Mouse (Mus musculus) thymus, adult 2 months (tissue): ENCODE results near the gene Itga6. TPM values are rescaled to one million over a fixed set of nuclear protein-coding genes. Genes with fewer than 3 reads are reported as not detected.

Experiments
- DNase-seq: peaks from one replicate; pipeline ENCODE4 v3.0.0; 2021
- H3K27ac ChIP-seq: fragments of 200-500 bp; 2 replicates; pipeline ENCODE4 v1.5.1; 2012; ENCODE audit warnings: low read length, control low read depth; ENCODE audit not compliant: control insufficient read depth, insufficient read depth
- H3K27me3 ChIP-seq: fragments of 200-500 bp; 2 replicates; pipeline ENCODE4 v1.6.1; 2012; ENCODE audit warnings: mild to moderate bottlenecking, low read length, moderate library complexity, mixed read lengths; ENCODE audit not compliant: control insufficient read depth, insufficient read depth
- H3K36me3 ChIP-seq: fragments of 200-500 bp; 2 replicates; pipeline ENCODE4 v1.6.1; 2012; ENCODE audit warnings: mild to moderate bottlenecking, low read length, moderate library complexity; ENCODE audit not compliant: control insufficient read depth, insufficient read depth
- H3K4me1 ChIP-seq: fragments of 200-500 bp; replicated peaks from 2 replicates; pipeline ENCODE4 v1.6.1; 2012; ENCODE audit warnings: low read length; ENCODE audit not compliant: control insufficient read depth, insufficient read depth
- H3K4me3 ChIP-seq: fragments of 200-500 bp; 2 replicates; pipeline ENCODE4 v1.5.1; 2012; ENCODE audit warnings: mild to moderate bottlenecking, low read length, control low read depth, moderate library complexity; ENCODE audit not compliant: control insufficient read depth, insufficient read depth
- CTCF ChIP-seq: fragments of 200-500 bp; IDR thresholded peaks from 2 replicates; pipeline ENCODE4 v1.5.1; 2012; ENCODE audit warnings: mild to moderate bottlenecking, control low read depth, low read length, moderate library complexity, borderline replicate concordance; ENCODE audit not compliant: control insufficient read depth, poor library complexity, insufficient read depth; ENCODE audit errors: extremely low read depth
- POLR2A ChIP-seq: fragments of 200-500 bp; IDR thresholded peaks from 2 replicates; pipeline ENCODE4 v1.6.1; 2012; ENCODE audit warnings: mild to moderate bottlenecking, low read length, control low read depth, moderate library complexity; ENCODE audit not compliant: control insufficient read depth, poor library complexity, insufficient read depth; ENCODE audit errors: extremely low read depth
- WGBS: fragments of 180-500 bp; shearing (Covaris S2); methylation state at CpG from one replicate; pipeline ENCODE4 v1.1.7; 2018; 5-methylcytosine and 5-hydroxymethylcytosine counted together
- polyA plus RNA-seq: library from polyadenylated mRNA; depleted of rRNA; stranded (reverse); fragments of >200 nt; gene quantifications from 2 replicates; pipeline ENCODE4 v1.2.3, GENCODE M21; 2012

The Itga6 gene
- polyA plus RNA-seq, 1 experiment, result 38.2 TPM

GRCm38 (mm10) chr2:71728796-71729195, 16.6 kb upstream of the Itga6 start:
- TF ChIP-seq POLR2A (no peak), CTCF (no peak)
- Histone ChIP-seq H3K27me3 (no peaks in the 10 kb centered on the region), H3K36me3 (no peaks in the 10 kb centered on the region), H3K27ac (no peak overlapping the region), H3K4me1 (peaks cover 4% of the 10 kb centered on the region), H3K4me3 (no peak overlapping the region)
- no peak for DNase-seq
- WGBS, result 91% methylated on average over 5 of the region's 5 CpGs

GRCm38 (mm10) chr2:71730623-71731612, 14.5 kb upstream of the Itga6 start:
- TF ChIP-seq POLR2A (no peak), CTCF (no peak)
- no peaks in the 10 kb centered on the region for H3K36me3 ChIP-seq
- WGBS, result 85% methylated on average over 20 of the region's 20 CpGs
- no peak overlapping the region for H3K27ac ChIP-seq
- H3K27me3 ChIP-seq, result no peaks in the 10 kb centered on the region
- no peak for DNase-seq
- H3K4me1 ChIP-seq, result peaks cover 19% of the 10 kb centered on the region
- no peak overlapping the region for H3K4me3 ChIP-seq

- peak; percentile 7 for DNase-seq
- TF ChIP-seq POLR2A, result no peak
- no peak for TF ChIP-seq CTCF
- Histone ChIP-seq H3K27ac (no peak overlapping the region), H3K4me1 (peaks cover 17% of the 10 kb centered on the region), H3K4me3 (no peak overlapping the region), H3K27me3 (no peaks in the 10 kb centered on the region), H3K36me3 (no peaks in the 10 kb centered on the region)
- 11% methylated on average over 9 of the region's 9 CpGs for WGBS
Observed at GRCm38 (mm10) chr2:71734792-71735392, 10.5 kb upstream of the Itga6 start.

- H3K27ac ChIP-seq, result peak overlapping the region; percentile 20; the same call in 1 of the 2 replicates
- peaks cover 17% of the 10 kb centered on the region for H3K4me1 ChIP-seq
- no peaks in the 10 kb centered on the region for H3K27me3 ChIP-seq
- DNase-seq, result peak; percentile 24
- TF ChIP-seq CTCF, result no peak
- no peaks in the 10 kb centered on the region for H3K36me3 ChIP-seq
- peak overlapping the region; percentile 52 for H3K4me3 ChIP-seq
- 19% methylated on average over 17 of the region's 17 CpGs for WGBS
Observed at GRCm38 (mm10) chr2:71735541-71736159, 9.8 kb upstream of the Itga6 start.

- WGBS, result 96% methylated on average over 2 of the region's 2 CpGs
- Histone ChIP-seq H3K27me3 (no peaks in the 10 kb centered on the region), H3K27ac (no peak overlapping the region), H3K4me3 (no peak overlapping the region), H3K4me1 (peaks cover 17% of the 10 kb centered on the region), H3K36me3 (no peaks in the 10 kb centered on the region)
- DNase-seq, result no peak
- peak; percentile 55; the same call in 1 of the 2 replicates for TF ChIP-seq CTCF
- no peak for TF ChIP-seq POLR2A
Observed at GRCm38 (mm10) chr2:71736213-71736612, 9.2 kb upstream of the Itga6 start.

- H3K4me3 ChIP-seq, result no peak overlapping the region
- no peaks in the 10 kb centered on the region for H3K36me3 ChIP-seq
- no peak overlapping the region for H3K27ac ChIP-seq
- H3K27me3 ChIP-seq, result no peaks in the 10 kb centered on the region
- H3K4me1 ChIP-seq, result peaks cover 17% of the 10 kb centered on the region
- WGBS, result 86% methylated on average over 9 of the region's 9 CpGs
- TF ChIP-seq CTCF, result no peak
- no peak for TF ChIP-seq POLR2A
- DNase-seq, result no peak
Observed at GRCm38 (mm10) chr2:71739173-71739860, 6.1 kb upstream of the Itga6 start.
